Mouse (Mus musculus): ENCODE measurements around the gene Mxd1. TPM values are rescaled to one million over a fixed set of nuclear protein-coding genes. Genes with fewer than 3 reads are reported as not detected.

Mxd1 gene
- polyA plus RNA-seq, 1 experiment: 9.9 TPM

- Histone ChIP-seq H3K36me3 (ENCODE audit: control insufficient read depth, insufficient read depth, low read length) (no peaks in the 10 kb centered on the region), H3K4me1 (ENCODE audit: control insufficient read depth, insufficient read depth, low read length) (peaks cover 4% of the 10 kb centered on the region; the same call in 1 of the 2 replicates), H3K27ac (ENCODE audit: insufficient read depth, low read depth, low read length) (no peak overlapping the region), H3K27me3 (replicated peaks; ENCODE audit: control insufficient read depth, insufficient read depth, low read length) (no peaks in the 10 kb centered on the region), H3K4me3 (ENCODE audit: insufficient read depth, low read depth, low read length) (no peak overlapping the region)
- 55% methylated on average over 7 of the region's 7 CpGs for WGBS
- TF ChIP-seq CTCF (conservative IDR thresholded peaks at IDR 0.05; ENCODE audit: insufficient read depth, insufficient read length, low read depth, low read length): no peak
- no peak for TF ChIP-seq POLR2A (IDR thresholded peaks at IDR 0.05; ENCODE audit: low read depth, low read length)
- DNase-seq: no peak
Observed at GRCm38 (mm10) chr6:86605260-86605659, 63.7 kb downstream of the Mxd1 start.

GRCm38 (mm10) chr6:86599951-86600414, 69.0 kb downstream of the Mxd1 start:
- DNase-seq: peak; percentile 71
- Histone ChIP-seq H3K27me3 (replicated peaks; ENCODE audit: control insufficient read depth, insufficient read depth, low read length) (no peaks in the 10 kb centered on the region), H3K27ac (ENCODE audit: insufficient read depth, low read depth, low read length) (no peak overlapping the region)

DNA sequence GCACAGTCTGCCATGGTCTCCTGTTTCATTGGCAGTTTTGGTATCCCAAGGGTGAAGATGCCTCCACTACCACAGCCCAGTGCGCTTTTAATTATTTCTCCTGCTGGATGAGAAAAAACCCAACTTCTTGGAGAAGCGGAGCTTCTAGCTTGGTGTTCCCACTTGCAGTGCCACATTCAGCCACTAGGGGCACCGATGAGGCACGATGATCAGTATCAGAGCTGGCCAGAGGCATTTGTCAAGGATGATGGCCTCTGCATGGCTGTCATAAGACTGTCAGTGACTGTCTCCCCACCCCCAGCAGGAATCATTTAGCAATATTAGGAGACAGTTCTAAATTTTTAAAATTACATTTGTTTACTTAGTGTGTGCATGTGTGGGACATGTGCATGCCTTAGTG, 69.8 kb downstream of the Mxd1 start:
- Histone ChIP-seq H3K36me3 (ENCODE audit: control insufficient read depth, insufficient read depth, low read length) (no peaks in the 10 kb centered on the region), H3K4me1 (ENCODE audit: control insufficient read depth, insufficient read depth, low read length) (no peaks in the 10 kb centered on the region), H3K4me3 (ENCODE audit: insufficient read depth, low read depth, low read length) (no peak overlapping the region), H3K27ac (ENCODE audit: insufficient read depth, low read depth, low read length) (no peak overlapping the region), H3K27me3 (replicated peaks; ENCODE audit: control insufficient read depth, insufficient read depth, low read length) (no peaks in the 10 kb centered on the region)
- TF ChIP-seq POLR2A (IDR thresholded peaks at IDR 0.05; ENCODE audit: low read depth, low read length): no peak
- TF ChIP-seq CTCF (conservative IDR thresholded peaks at IDR 0.05; ENCODE audit: insufficient read depth, insufficient read length, low read depth, low read length): peak; percentile 93
- 19% methylated on average over 4 of the region's 4 CpGs for WGBS
- peak; percentile 85 for DNase-seq

More at GRCm38 (mm10) chr6:86599951-86600414, 69.0 kb downstream of the Mxd1 start:
- 11% methylated on average over 6 of the region's 6 CpGs for WGBS
- Histone ChIP-seq H3K36me3 (ENCODE audit: control insufficient read depth, insufficient read depth, low read length) (no peaks in the 10 kb centered on the region), H3K4me3 (ENCODE audit: insufficient read depth, low read depth, low read length) (no peak overlapping the region), H3K4me1 (ENCODE audit: control insufficient read depth, insufficient read depth, low read length) (no peaks in the 10 kb centered on the region)
- no peak for TF ChIP-seq POLR2A (IDR thresholded peaks at IDR 0.05; ENCODE audit: low read depth, low read length)
- no peak for TF ChIP-seq CTCF (conservative IDR thresholded peaks at IDR 0.05; ENCODE audit: insufficient read depth, insufficient read length, low read depth, low read length)

- no peak overlapping the region for H3K4me3 ChIP-seq (ENCODE audit: insufficient read depth, low read depth, low read length)
- no peaks in the 10 kb centered on the region for H3K4me1 ChIP-seq (ENCODE audit: control insufficient read depth, insufficient read depth, low read length)
- TF ChIP-seq POLR2A (IDR thresholded peaks at IDR 0.05; ENCODE audit: low read depth, low read length) (no peak), CTCF (conservative IDR thresholded peaks at IDR 0.05; ENCODE audit: insufficient read depth, insufficient read length, low read depth, low read length) (no peak)
- no peak overlapping the region for H3K27ac ChIP-seq (ENCODE audit: insufficient read depth, low read depth, low read length)
- WGBS: 80% methylated on average over 5 of the region's 5 CpGs
- no peak for DNase-seq
- no peaks in the 10 kb centered on the region for H3K27me3 ChIP-seq (replicated peaks; ENCODE audit: control insufficient read depth, insufficient read depth, low read length)
- no peaks in the 10 kb centered on the region for H3K36me3 ChIP-seq (ENCODE audit: control insufficient read depth, insufficient read depth, low read length)
Observed at GRCm38 (mm10) chr6:86598742-86599193, 70.2 kb downstream of the Mxd1 start.

Other genes starting within 250 kb of the Mxd1 start
- 2.9 and 6.7 TPM in 2 replicates for gene Gm44790, start 242.5 kb downstream of the Mxd1 start, polyA plus RNA-seq (2012; rRNA removed)
- gene C87436, start 230.8 kb downstream of the Mxd1 start, polyA plus RNA-seq (2012; rRNA removed): 15.1 and 15.3 TPM in 2 replicates
- gene Pcbp1, start 142.8 kb downstream of the Mxd1 start, polyA plus RNA-seq (2012; rRNA removed): 165 and 166 TPM in 2 replicates
- 0.10 and 0.33 TPM in 2 replicates for gene Asprv1, start 41.0 kb downstream of the Mxd1 start, polyA plus RNA-seq (2012; rRNA removed)
- 14.6 and 21.0 TPM in 2 replicates for gene Snrnp27, start 15.4 kb upstream of the Mxd1 start, polyA plus RNA-seq (2012; rRNA removed)
- 9.1 and 10.0 TPM in 2 replicates for gene Gmcl1, start 64.2 kb upstream of the Mxd1 start, polyA plus RNA-seq (2012; rRNA removed)
- 57.2 and 68.8 TPM in 2 replicates for gene Anxa4, start 124.4 kb upstream of the Mxd1 start, polyA plus RNA-seq (2012; rRNA removed)
- 28.9 and 30.6 TPM in 2 replicates for gene Aak1, start 180.4 kb upstream of the Mxd1 start, polyA plus RNA-seq (2012; rRNA removed)